Mouse (Mus musculus) heart, postnatal 14 days (tissue): ENCODE data around the gene Cxcl14. TPM values are rescaled to one million over a fixed set of nuclear protein-coding genes. Genes with fewer than 3 reads are reported as not detected.
A peak's percentile ranks its signal among the peaks of the same experiment; 100 is the strongest.

Experiments
- DNase-seq, 2 experiments: peaks; one replicate each; pipeline ENCODE4 v3.0.0; 2021 to 2022
- intact Hi-C: fragments of 180-260 bp; cut with DNase I; formaldehyde crosslinking; loops from one replicate; pipeline ENCODE4 v1.15.1; 2025
- long read RNA-seq, 2 experiments: library from polyadenylated mRNA; stranded (forward); transcript quantifications; one replicate each; pipeline ENCODE4 v2.0.0; 2021
- total RNA-seq, 2 experiments: library from RNA; stranded (reverse); gene quantifications; 2 replicates each; pipeline ENCODE4 v1.2.3; 2021

Cxcl14 gene
- under 1 TPM; 0.27 to 0.57 TPM for total RNA-seq
- long read RNA-seq, experiment 1, partial matches to known transcripts = 0 of 1 reads
- long read RNA-seq, experiment 1, other reads (novel, unspliced or antisense) = 0 of 1 reads
- long read RNA-seq, experiment 2 = 0 reads

DNA sequence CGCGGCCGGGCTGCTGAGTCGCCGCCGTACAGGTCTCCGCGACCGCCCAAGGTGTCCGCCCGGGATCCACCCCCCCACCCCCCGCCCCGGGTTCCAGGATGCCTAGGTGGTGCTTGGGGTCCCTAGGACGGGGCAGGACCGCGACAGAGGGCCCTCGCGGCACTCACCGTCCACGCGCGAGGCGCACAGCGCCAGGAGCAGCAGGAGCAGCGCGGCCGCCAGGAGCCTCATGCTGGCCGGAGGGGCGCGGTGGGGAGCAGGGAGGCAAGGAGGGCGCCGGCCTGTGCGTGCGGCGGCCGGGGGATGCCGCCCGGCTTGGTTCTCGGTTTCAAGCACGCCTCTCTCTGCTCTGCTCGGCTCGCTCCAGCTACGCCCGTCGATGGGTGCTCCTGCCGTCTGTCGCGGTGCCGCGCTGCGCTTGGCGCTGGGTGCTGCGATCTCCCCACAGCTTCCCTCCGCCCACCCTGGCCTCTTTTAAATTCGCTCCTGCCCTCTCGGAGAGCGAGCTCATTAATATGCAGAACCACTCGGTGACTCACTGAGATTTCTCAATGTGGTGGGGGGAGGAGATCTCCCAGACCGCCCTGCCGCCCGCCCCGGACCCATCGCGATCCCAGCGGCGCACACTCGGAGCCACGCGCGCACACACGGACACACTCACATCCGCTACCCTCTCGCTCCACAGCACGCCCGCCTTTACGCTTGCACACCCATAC is at the start of gene Cxcl14:
TSS of gene Cxcl14 (minus strand) at position 609 of the 716 bp plus-strand sequence.
- peak; percentile 9 to 10 for DNase-seq
- intact Hi-C loops = no loop called here

DNA sequence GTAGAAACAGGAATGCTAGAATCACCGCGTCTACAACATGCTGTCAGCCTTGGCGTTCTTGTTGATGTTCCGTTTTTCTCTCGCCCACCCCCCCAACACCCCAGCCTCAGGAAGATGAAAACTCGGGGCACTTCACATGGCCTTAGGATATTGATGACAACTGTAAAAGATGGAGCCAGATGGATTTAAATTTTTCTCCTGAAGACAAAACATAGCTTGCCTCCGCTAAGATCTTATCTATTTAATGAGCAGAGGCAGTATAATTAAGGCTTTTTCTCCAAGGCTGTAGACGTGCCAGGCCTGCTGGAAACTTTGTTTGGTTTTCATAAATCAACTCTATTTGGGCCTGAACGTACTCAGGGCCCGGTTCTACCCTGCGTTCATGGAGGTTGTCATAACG is 48.0 kb upstream of the Cxcl14 start:
- intact Hi-C loops = loop anchor here (5.0 kb wide), 1 partner anchor 78 kb away; no protein-coding TSS in a partner anchor
- no peak for DNase-seq

DNA sequence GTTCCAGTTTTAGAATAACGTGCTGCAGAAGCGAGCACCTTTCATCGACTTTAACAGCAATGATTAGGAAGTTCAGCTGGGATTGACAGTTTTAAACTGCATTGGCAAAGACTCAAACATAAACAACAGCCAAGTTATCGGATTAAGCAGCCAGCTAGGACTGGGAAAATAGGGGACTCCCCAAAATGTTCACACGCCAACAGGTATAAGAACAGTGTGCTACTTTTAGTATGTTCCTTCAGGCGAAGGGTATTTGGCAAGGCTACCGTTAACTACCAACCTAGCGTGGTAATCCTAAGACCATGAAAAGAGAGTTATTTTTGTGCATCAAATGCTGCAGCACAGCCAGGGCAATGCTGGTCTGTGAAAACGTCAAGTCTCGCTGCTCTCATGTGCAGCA is 46.1 kb upstream of the Cxcl14 start:
- DNase-seq = no peak
- intact Hi-C loops = loop anchor here (5.0 kb wide), 1 partner anchor 80 kb away; no protein-coding TSS in a partner anchor

DNA sequence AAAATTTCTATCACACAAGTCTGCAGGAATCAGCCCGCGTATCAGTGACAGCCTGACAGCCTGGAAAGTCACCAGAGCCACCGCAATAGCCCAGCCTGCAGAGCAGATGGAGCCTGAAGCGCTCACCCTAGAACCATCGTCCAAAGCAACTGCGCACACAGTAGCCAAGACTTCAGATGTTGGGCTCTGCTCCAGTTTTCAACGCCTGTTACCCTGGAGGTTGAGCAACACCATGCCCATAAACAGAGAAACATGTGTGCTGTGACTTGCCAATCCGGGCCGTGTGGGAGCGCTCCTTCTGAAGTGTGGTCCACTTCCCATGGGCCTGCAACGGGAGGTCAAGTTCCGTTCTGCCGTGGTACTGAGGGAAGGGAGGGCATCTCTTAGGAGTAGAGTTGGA is 44.2 kb upstream of the Cxcl14 start:
- peak; percentile 52 to 58 for DNase-seq
- intact Hi-C loops = loop anchor here (5.0 kb wide), 1 partner anchor 82 kb away; no protein-coding TSS in a partner anchor

DNA sequence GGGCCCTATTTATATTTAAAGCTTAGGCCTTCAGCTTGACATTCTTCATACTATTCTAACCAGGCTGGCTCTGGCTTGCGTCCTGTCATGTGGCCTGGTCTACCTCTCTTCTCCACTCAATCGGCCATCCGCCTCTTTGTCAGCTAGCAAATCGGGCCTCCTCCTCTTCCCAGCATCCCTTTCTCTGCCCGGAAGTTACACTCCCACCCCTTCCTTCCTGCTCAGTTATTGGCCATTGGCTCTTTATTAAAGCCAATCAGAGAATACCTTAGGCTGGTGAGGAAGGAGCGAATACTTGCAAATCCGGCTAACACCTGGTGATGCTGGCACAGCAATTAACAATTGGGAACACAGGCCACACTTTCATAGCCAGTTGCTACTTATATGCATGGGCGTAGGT is 43.5 kb upstream of the Cxcl14 start:
- no peak for DNase-seq
- intact Hi-C loops = loop anchor here (5.0 kb wide), 1 partner anchor 82 kb away; no protein-coding TSS in a partner anchor

DNA sequence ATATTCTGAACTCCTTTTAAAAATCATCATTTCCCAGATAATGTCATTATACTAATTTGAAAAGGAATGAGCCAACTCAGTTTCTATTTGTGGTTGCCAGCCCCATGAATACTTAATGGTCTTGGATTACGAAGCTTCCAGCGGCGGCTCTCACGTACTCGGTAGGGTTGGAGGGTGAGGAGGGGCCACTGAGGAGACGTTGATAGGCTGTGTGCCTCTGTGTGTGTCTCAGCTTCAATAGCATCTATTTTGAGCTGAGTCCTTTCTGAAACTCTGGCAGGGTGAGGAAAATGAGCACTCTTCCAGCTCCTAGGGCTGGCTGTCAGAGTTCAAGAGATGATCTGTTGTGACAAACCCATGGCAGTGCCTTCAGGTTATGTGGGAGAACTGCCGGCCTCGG is 40.6 kb upstream of the Cxcl14 start:
- no peak for DNase-seq
- intact Hi-C loops = no loop called here

DNA sequence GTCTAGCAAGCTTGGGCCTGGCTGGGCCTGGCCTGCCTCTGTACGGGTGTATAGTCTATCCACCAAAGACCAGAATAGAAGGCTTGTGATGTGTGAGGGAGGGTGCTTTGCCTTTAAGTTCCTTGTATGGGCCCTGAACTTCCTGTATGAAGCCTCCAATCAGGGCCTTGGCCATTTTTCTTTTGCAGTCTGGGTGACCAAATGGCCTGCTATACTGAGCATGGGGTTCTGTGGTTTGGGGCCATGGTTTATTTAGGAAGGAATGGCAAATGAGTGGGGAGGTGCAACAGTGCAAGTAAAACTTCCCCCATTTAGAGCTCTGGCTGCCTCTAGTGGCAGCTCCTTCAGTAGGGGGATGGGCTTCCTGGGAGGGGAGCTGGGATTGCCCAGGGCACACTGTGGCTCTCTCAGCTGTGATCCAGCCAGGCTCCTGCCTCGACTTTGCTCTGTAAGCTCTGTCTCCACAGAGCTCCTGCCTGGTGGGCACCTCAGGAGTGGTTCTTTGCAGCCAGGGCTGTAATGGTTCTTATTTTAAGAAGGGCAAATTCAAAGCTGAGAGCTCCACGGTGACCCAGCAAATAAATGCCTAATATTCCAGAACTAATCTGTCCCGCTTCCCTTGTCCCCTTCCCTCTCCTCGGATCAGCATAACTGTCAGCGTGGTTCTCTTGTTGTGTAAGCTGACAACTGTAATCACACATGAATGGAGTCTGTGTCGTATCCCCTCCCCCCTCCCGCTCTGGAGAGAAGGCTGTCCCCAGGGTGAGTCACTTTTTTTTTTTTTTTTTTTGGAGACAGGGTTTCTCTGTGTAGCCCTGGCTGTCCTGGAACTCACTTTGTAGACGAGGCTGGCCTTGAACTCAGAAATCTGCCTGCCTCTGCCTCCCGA is 38.7 kb upstream of the Cxcl14 start:
- no peak for DNase-seq
- intact Hi-C loops = no loop called here

DNA sequence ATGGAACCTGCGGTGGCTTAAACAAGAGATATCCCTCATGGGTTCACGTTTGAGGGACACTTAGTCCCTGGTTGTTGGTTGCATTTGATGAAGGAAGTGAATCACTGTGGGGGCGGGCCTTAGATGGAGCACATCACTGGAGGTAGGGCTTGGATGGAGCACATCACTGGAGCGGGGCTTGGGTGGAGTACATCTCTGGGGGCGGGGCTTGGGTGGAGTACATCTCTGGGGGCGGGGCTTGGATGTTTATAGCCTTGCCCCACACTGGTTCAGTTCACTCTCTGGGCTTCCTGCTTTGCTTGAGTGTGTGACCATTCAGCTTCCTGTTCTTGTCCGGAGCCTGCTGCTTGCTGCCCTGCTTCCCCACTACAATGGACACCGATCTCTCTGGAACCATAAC is 37.9 kb upstream of the Cxcl14 start:
- intact Hi-C loops = no loop called here
- no peak for DNase-seq

DNA sequence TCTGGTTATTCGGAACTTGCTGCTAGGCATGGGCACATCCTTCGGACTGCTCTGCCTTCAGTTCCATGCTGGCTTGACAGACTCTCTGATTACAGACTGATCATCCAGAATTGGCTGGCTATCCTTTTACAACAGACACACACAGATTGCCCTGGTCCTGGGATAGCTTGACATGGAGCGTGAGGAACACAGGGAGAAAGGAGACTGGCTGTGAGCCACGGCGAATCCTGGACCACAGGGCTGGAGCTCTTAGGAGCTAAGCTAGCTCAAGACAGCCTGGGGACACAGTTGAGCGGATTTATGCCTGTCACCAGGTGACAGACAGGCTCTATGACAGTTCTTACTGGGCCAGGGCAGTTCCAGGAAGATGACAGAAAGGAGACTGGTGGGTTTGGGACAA is 36.0 kb upstream of the Cxcl14 start:
- intact Hi-C loops = no loop called here
- DNase-seq = no peak

DNA sequence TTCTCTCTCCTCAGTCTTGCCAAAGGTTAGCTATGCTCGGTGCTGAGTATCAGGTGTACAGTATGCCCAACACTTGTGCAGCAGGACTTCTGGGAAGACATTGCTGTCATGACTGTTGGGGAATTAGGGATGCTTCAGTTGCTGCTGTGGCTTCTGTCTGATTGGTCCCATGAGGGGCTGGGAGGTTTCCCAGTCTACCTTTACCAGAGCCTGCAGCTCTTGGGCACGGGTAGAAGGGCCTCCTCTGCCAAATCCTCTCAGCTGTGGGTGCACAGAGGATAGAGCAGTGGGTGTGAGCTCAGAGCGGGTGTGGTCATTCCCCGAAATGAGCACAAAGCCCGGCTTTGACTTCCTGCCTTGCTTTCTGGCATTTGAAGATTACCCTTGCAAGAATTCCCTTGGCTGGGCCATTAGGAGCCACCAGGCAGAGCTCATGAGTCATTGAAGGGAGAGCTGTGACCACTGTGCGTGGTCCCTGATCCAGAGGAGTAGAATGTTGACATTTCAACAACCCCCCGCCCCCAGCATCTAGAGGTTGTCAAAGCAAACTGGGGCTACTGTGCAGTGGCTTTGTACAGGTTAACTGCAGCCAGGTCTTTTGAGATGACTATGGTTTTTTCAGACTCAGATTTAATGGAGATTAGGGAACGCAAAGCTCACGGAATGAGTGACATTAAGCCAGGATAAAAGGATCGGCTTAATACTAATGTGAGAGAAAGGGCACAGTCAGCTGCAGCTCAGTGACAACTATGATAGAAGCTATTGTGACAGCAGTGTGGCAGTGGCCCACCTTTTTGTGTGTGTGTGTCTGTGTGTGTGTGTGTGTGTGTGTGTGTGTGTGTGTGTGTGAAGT is 34.5 kb upstream of the Cxcl14 start:
- intact Hi-C loops = no loop called here
- DNase-seq = no peak

DNA sequence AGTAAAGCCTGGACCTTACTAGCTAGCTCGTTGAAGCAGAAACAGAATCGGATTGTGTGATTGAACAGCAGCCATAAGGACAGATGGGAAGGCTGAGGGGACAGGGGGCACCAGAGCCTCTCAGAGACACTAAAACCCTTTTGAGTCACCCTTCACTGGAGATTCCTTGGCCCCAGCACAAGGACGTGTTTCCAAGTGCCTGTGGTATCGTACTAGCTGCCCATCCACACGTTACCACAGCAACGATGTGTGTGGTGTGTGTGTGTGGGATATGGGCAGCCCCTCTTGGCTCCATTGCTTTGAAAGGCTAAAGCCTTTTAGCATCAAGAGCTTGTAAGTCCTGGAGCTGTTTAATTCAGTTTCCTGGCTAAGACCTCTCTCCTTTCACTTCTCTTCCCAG is 33.4 kb upstream of the Cxcl14 start:
- no peak for DNase-seq
- intact Hi-C loops = no loop called here

DNA sequence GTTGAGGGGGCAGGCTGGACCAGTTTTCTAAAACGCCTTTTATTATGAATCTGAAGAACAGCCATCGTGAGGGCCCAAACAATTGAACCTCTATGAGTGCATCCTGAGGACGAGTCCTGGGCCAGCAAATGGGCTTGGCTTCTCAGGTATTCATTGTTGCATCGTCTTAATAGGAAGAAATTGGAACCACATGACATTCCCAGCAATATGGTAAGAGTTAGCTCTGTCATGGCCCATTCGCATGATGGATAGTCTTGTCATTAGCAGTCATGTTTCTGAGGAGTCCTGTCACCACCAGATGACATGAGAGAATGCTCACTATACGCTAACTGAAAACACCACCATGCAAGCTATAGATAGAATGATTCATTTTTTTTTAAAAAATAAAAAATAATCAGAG is 32.8 kb upstream of the Cxcl14 start:
- intact Hi-C loops = no loop called here

DNA sequence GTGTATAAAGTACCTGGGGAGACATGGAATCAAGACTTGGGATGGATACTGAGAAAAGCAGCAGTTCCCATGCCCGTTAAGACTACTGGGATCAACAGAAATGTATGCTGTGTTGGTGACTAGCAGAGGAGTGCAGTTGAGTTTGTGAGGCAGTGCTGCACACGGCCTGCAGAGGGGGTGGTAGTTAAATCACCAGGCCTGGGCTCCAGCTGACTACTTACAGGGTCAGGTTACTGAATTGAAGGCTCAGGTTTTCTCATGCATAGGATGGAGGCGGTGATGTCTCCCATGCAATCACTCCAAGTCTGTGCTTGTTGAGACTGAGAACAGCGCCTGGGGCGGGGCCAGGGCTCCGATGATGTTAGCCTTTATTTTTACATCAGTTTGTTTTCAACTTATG is 31.4 kb upstream of the Cxcl14 start:
- intact Hi-C loops = no loop called here
- DNase-seq = no peak

More for the DNA sequence above, 32.8 kb upstream of the Cxcl14 start:
- no peak for DNase-seq

DNA sequence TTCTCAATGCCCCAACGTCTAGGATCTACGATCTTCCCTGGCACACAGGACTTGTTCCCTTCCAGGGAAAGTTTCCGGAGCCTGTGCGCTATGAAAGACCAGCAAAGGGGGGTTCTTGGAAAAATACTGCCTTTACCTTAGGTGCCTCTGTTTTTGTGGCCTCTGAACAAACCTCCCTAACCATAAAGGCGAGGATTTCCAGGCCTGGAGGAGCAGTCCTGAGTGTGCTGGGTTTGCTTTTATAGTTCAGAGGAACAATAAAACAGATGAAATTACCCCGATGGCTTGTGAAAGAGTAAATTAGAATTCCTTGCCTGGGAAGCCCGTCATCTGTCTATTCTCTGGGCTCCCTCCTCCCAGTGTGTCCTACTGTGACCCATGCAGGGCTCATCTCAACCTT is 25.3 kb upstream of the Cxcl14 start:
- intact Hi-C loops = no loop called here
- no peak for DNase-seq

DNA sequence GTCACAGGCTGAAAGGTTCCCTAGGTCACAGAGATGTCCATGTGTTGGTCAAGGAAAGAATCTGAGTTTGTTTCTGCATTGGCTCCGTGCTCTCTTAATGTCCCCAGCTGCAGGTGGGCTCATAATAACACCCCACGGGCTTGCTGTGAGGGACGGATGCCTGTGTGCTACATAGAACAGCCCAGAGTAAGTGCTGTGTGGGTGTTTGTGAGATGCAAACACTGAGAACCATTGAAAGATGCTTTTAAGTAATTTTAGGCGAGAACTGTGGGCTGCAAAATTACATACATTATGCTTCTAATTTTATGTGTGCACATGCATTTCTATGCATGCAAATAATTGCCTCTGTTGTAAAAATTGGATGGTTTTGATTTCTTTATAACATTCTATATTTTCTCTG is 20.6 kb upstream of the Cxcl14 start:
- no peak for DNase-seq
- intact Hi-C loops = no loop called here

DNA sequence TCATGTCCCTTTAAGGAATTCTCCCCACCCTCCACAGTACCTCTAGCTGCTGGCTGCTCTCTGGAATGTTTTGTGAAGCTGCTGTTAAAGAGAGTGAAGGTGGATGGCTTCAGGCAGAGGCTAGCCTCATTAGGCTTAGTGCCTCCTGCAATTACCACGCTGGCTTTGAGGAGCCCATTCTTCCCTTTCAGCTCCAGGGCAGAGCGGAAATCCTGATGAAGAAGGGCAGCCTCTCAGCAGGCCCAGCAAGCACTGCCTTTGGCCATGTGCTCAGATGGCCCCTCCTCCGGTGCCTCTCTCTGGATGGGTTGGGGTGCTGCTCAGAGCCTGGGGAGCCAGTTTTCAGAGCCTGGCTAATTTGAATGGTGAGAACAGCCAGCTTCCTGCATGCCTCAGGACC is 18.9 kb upstream of the Cxcl14 start:
- intact Hi-C loops = no loop called here
- no peak for DNase-seq

DNA sequence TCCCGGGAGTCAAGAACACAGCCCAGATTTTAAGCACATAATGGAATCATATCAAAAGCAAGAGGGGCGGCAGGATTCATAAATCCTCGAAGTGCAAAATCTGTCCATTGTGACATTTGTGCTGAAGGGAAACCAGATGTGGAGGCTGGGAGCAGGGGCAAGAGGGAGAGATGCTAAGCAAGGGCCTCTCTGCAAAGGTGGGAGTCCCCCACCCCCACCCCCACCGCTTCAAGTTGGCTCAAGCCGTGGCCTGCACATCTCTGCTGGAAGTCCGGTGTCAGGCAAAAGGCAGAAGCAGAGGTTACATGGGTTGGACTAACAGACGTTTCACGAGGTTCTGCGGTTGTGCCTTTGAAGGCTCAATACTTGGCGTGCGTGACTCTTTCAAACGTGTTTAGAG is 8.7 kb upstream of the Cxcl14 start:
- DNase-seq = no peak
- intact Hi-C loops = no loop called here

DNA sequence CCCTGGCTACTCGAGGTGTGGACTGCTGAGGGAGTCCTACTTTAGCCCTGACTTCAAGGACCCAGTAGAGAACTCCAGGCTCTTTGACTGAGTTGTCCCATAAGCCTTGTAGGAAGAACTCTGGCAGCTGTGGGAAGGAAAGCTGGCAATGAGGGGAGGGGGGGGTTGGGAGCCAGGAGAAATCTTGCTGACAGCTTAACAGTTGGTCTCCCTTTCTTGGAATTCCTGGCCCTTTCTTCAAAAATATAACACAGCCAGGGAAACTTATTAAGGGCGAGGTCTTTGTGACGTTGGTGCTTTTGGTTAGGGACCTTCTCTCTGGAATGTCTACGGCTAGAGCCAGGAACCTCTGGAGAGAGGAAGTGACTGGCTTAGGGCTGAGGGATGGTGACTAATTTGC is 8.1 kb upstream of the Cxcl14 start:
- DNase-seq = no peak
- intact Hi-C loops = no loop called here

DNA sequence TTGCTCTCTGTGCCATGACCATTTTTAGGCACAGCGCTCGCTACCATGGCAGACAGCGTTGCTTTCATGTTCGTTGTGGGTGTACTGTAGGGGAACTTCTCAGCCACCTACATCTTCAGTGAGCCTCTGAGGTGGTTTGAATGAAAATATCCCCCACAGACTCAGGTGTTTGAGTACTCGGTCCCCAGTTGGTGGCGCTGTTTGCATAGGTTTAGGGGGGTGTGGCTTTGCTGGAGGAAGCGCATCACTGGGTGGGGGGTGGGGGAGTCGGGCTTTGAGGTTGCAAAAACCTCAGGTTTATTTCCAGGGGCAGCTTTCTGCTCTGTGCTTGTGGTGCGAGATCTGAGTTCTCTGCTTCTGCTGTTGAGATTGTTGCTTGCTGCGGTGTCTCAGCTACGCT is 3.0 kb upstream of the Cxcl14 start:
- intact Hi-C loops = no loop called here
- no peak for DNase-seq

DNA sequence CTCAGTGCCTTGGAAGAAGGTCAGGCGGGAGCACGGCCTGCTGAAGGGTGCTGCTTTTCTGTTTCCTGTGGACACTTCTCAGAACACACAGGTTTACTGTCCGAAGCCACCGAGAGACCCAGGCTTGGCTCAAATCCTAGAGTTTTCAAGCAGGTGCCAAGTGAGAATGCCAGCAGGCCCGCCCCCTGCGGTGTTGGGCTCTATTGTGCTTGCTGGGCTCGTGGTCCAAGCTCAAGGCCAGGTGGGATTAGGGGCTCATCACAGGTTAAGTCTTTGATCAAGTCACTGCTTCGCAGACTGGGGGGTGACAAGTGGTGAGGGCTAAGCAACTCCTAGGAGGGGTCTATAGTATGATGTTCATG is 289 bp upstream of the Cxcl14 start:
- no peak for DNase-seq
- intact Hi-C loops = no loop called here

DNA sequence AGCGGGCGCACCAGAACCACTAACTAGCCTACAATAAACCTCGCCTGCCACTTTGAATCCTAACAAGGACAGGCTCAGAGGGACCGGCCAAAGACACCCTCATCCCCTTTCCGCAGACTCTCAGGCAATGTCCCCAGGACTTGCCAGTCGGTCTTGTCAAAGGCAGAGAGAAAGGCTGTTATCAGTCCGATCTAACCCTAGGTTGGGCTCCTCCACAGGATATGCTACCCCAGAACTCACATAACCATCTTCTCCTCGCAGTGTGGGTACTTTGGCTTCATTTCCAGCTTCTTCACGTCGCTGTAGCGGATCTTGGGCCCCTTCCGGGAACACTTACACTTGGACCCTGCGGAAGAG is 787 bp downstream of the Cxcl14 start:
- DNase-seq = no peak
- intact Hi-C loops = no loop called here
